Mouse (Mus musculus) layer of hippocampus, adult 18-20 months (tissue): ENCODE results near the gene Rnf187. TPM values are rescaled to one million over a fixed set of nuclear protein-coding genes. Genes with fewer than 3 reads are reported as not detected.
A peak's percentile ranks its signal among the peaks of the same experiment; 100 is the strongest.
"Not testable (repeated sequence)": the region's sequence is repeated elsewhere in the genome, so short reads cannot be mapped to it uniquely, and the experiment has no call there.

ENCODE experiments used
- DNase-seq, 2 experiments: peaks; one replicate each; pipeline ENCODE4 v3.0.0; 2022; ENCODE audit warnings: low spot score in 2 of 2
- total RNA-seq, 2 experiments: library from RNA; stranded (reverse); gene quantifications; 2 replicates each; pipeline ENCODE4 v1.2.3; 2021

The Rnf187 gene
- total RNA-seq, 2 experiments from 2014 or later = 493 to 502 TPM

- DNase-seq = peak in 1 of 2 experiments; percentile 58
Measured at GRCm38 (mm10) chr11:58967346-58967745, 28.6 kb upstream of the Rnf187 start.

- DNase-seq = no peak
Measured at GRCm38 (mm10) chr11:58965001-58965760, 26.5 kb upstream of the Rnf187 start.

- DNase-seq = no peak
Measured at GRCm38 (mm10) chr11:58964216-58964615, 25.5 kb upstream of the Rnf187 start.

GRCm38 (mm10) chr11:58963543-58963942, 24.8 kb upstream of the Rnf187 start:
- peak in 1 of 2 experiments; percentile 41 for DNase-seq

- DNase-seq = no peak
Measured at GRCm38 (mm10) chr11:58961364-58962177, 22.9 kb upstream of the Rnf187 start.

GRCm38 (mm10) chr11:58959921-58960465, 21.3 kb upstream of the Rnf187 start:
- peak; percentile 59 to 85 for DNase-seq

GRCm38 (mm10) chr11:58959186-58959825, 20.6 kb upstream of the Rnf187 start:
- no peak for DNase-seq

GRCm38 (mm10) chr11:58958536-58958935, 19.8 kb upstream of the Rnf187 start:
- DNase-seq = no peak

- DNase-seq = peak in 1 of 2 experiments; percentile 44
Measured at GRCm38 (mm10) chr11:58957226-58957914, 18.7 kb upstream of the Rnf187 start.

- no peak for DNase-seq
Measured at GRCm38 (mm10) chr11:58955868-58956257, 17.1 kb upstream of the Rnf187 start.

- peak in 1 of 2 experiments; percentile 33 for DNase-seq
Measured at GRCm38 (mm10) chr11:58955143-58955867, 16.6 kb upstream of the Rnf187 start.

- DNase-seq = peak; percentile 89 to 98
Measured at GRCm38 (mm10) chr11:58954420-58955142, 15.9 kb upstream of the Rnf187 start, which contains the start of the genes Hist3h2a and Trim17. Gene Hist3h2a (plus strand): TSS chr11:58954685. Gene Trim17 (plus strand): TSS chr11:58954685.

GRCm38 (mm10) chr11:58954170-58954419, 15.4 kb upstream of the Rnf187 start:
- DNase-seq = not testable (repeated sequence)

- peak in 1 of 2 experiments; percentile 30 for DNase-seq
Measured at GRCm38 (mm10) chr11:58953351-58954169, 14.8 kb upstream of the Rnf187 start.

GRCm38 (mm10) chr11:58951210-58951609, 12.5 kb upstream of the Rnf187 start:
- no peak for DNase-seq

GRCm38 (mm10) chr11:58949480-58950431, 11.0 kb upstream of the Rnf187 start:
- DNase-seq = peak; percentile 57 to 84
